Mouse (Mus musculus): ENCODE data around the gene Gm17455. TPM values are rescaled to one million over a fixed set of nuclear protein-coding genes. Genes with fewer than 3 reads are reported as not detected.

Gene Gm17455
- polyA plus RNA-seq, 1 experiment from 2014 or later: 0.20 TPM

- 45% methylated on average over 4 of the region's 4 CpGs for WGBS
- no peak overlapping the region for H3K9ac ChIP-seq
- no peaks in the 10 kb centered on the region for H3K9me3 ChIP-seq (replicated peaks)
- H3K4me3 ChIP-seq: no peak overlapping the region
- H3K4me2 ChIP-seq: no peak overlapping the region
- no peak for ATAC-seq (ENCODE audit: insufficient number of reproducible peaks, low FRiP score)
- H3K36me3 ChIP-seq: no peaks in the 10 kb centered on the region
- H3K27me3 ChIP-seq (replicated peaks): no peaks in the 10 kb centered on the region
- H3K27ac ChIP-seq (ENCODE audit: poor library complexity, severe bottlenecking): no peak overlapping the region
- peaks cover 12% of the 10 kb centered on the region; the same call in 1 of the 2 replicates for H3K4me1 ChIP-seq (replicated peaks)
Measured at GRCm38 (mm10) chr10:60358776-60359175, 40.8 kb upstream of the Gm17455 start.

GRCm38 (mm10) chr10:60361615-60362309, 37.8 kb upstream of the Gm17455 start:
- ATAC-seq (ENCODE audit: insufficient number of reproducible peaks, low FRiP score): no peak
- peaks cover 17% of the 10 kb centered on the region for H3K4me1 ChIP-seq (replicated peaks)
- H3K9me3 ChIP-seq (replicated peaks): no peaks in the 10 kb centered on the region
- no peak overlapping the region for H3K4me3 ChIP-seq
- H3K27me3 ChIP-seq (replicated peaks): no peaks in the 10 kb centered on the region
- H3K9ac ChIP-seq: no peak overlapping the region
- no peaks in the 10 kb centered on the region for H3K36me3 ChIP-seq
- no peak overlapping the region for H3K27ac ChIP-seq (ENCODE audit: poor library complexity, severe bottlenecking)
- no peak overlapping the region for H3K4me2 ChIP-seq
- WGBS: 62% methylated on average over 12 of the region's 12 CpGs

- Histone ChIP-seq H3K4me1 (replicated peaks) (peaks cover 17% of the 10 kb centered on the region), H3K27ac (ENCODE audit: poor library complexity, severe bottlenecking) (no peak overlapping the region), H3K4me2 (no peak overlapping the region), H3K27me3 (replicated peaks) (no peaks in the 10 kb centered on the region), H3K9me3 (replicated peaks) (no peaks in the 10 kb centered on the region), H3K9ac (no peak overlapping the region), H3K4me3 (no peak overlapping the region), H3K36me3 (no peaks in the 10 kb centered on the region)
- WGBS: 66% methylated on average over 2 of the region's 2 CpGs
- no peak for ATAC-seq (ENCODE audit: insufficient number of reproducible peaks, low FRiP score)
Measured at GRCm38 (mm10) chr10:60362310-60362628, 37.3 kb upstream of the Gm17455 start.

- no peaks in the 10 kb centered on the region for H3K36me3 ChIP-seq
- H3K27ac ChIP-seq (ENCODE audit: poor library complexity, severe bottlenecking): no peak overlapping the region
- H3K9me3 ChIP-seq (replicated peaks): no peaks in the 10 kb centered on the region
- H3K4me1 ChIP-seq (replicated peaks): peaks cover 17% of the 10 kb centered on the region
- 66% methylated on average over 6 of the region's 6 CpGs for WGBS
- H3K9ac ChIP-seq: no peak overlapping the region
- no peak overlapping the region for H3K4me3 ChIP-seq
- ATAC-seq (ENCODE audit: insufficient number of reproducible peaks, low FRiP score): no peak
- no peak overlapping the region for H3K4me2 ChIP-seq
- no peaks in the 10 kb centered on the region for H3K27me3 ChIP-seq (replicated peaks)
Measured at GRCm38 (mm10) chr10:60363426-60363825, 36.1 kb upstream of the Gm17455 start.

- Histone ChIP-seq H3K9me3 (replicated peaks) (no peaks in the 10 kb centered on the region), H3K9ac (no peak overlapping the region), H3K4me1 (replicated peaks) (peaks cover 14% of the 10 kb centered on the region), H3K36me3 (no peaks in the 10 kb centered on the region), H3K27ac (ENCODE audit: poor library complexity, severe bottlenecking) (no peak overlapping the region), H3K27me3 (replicated peaks) (no peaks in the 10 kb centered on the region), H3K4me3 (no peak overlapping the region), H3K4me2 (no peak overlapping the region)
- ATAC-seq (ENCODE audit: insufficient number of reproducible peaks, low FRiP score): no peak
- WGBS: 75% methylated on average over 2 of the region's 2 CpGs
Measured at GRCm38 (mm10) chr10:60367145-60367544, 32.4 kb upstream of the Gm17455 start.

- ATAC-seq (ENCODE audit: insufficient number of reproducible peaks, low FRiP score): no peak
- Histone ChIP-seq H3K9me3 (replicated peaks) (no peaks in the 10 kb centered on the region), H3K27ac (ENCODE audit: poor library complexity, severe bottlenecking) (no peak overlapping the region), H3K9ac (no peak overlapping the region), H3K4me2 (no peak overlapping the region), H3K4me3 (no peak overlapping the region), H3K4me1 (replicated peaks) (peaks cover 14% of the 10 kb centered on the region), H3K27me3 (replicated peaks) (no peaks in the 10 kb centered on the region), H3K36me3 (no peaks in the 10 kb centered on the region)
- WGBS: 60% methylated on average over 4 of the region's 4 CpGs
Measured at GRCm38 (mm10) chr10:60367904-60368303, 31.6 kb upstream of the Gm17455 start.

- Histone ChIP-seq H3K4me1 (replicated peaks) (peaks cover 24% of the 10 kb centered on the region), H3K27ac (ENCODE audit: poor library complexity, severe bottlenecking) (no peak overlapping the region), H3K9ac (no peak overlapping the region), H3K36me3 (no peaks in the 10 kb centered on the region), H3K9me3 (replicated peaks) (no peaks in the 10 kb centered on the region), H3K4me3 (no peak overlapping the region), H3K27me3 (replicated peaks) (no peaks in the 10 kb centered on the region), H3K4me2 (no peak overlapping the region)
- 79% methylated on average over 6 of the region's 6 CpGs for WGBS
- no peak for ATAC-seq (ENCODE audit: insufficient number of reproducible peaks, low FRiP score)
Measured at GRCm38 (mm10) chr10:60369405-60369804, 30.1 kb upstream of the Gm17455 start.

GRCm38 (mm10) chr10:60370098-60370497, 29.4 kb upstream of the Gm17455 start:
- peaks cover 17% of the 10 kb centered on the region for H3K4me1 ChIP-seq (replicated peaks)
- 81% methylated on average over 2 of the region's 2 CpGs for WGBS
- H3K9ac ChIP-seq: no peak overlapping the region
- no peaks in the 10 kb centered on the region for H3K9me3 ChIP-seq (replicated peaks)
- H3K27me3 ChIP-seq (replicated peaks): no peaks in the 10 kb centered on the region
- no peak overlapping the region for H3K4me2 ChIP-seq
- H3K4me3 ChIP-seq: no peak overlapping the region
- H3K27ac ChIP-seq (ENCODE audit: poor library complexity, severe bottlenecking): no peak overlapping the region
- H3K36me3 ChIP-seq: no peaks in the 10 kb centered on the region
- ATAC-seq (ENCODE audit: insufficient number of reproducible peaks, low FRiP score): no peak

GRCm38 (mm10) chr10:60370601-60371061, 28.9 kb upstream of the Gm17455 start:
- no peaks in the 10 kb centered on the region for H3K27me3 ChIP-seq (replicated peaks)
- peaks cover 13% of the 10 kb centered on the region for H3K4me1 ChIP-seq (replicated peaks)
- ATAC-seq (ENCODE audit: insufficient number of reproducible peaks, low FRiP score): no peak
- no peak overlapping the region for H3K9ac ChIP-seq
- H3K36me3 ChIP-seq: no peaks in the 10 kb centered on the region
- 59% methylated on average over 5 of the region's 5 CpGs for WGBS
- H3K9me3 ChIP-seq (replicated peaks): no peaks in the 10 kb centered on the region
- H3K4me2 ChIP-seq: no peak overlapping the region
- no peak overlapping the region for H3K4me3 ChIP-seq
- H3K27ac ChIP-seq (ENCODE audit: poor library complexity, severe bottlenecking): no peak overlapping the region

- 73% methylated on average over 5 of the region's 5 CpGs for WGBS
- no peak overlapping the region for H3K4me3 ChIP-seq
- no peaks in the 10 kb centered on the region for H3K36me3 ChIP-seq
- ATAC-seq (ENCODE audit: insufficient number of reproducible peaks, low FRiP score): no peak
- H3K9me3 ChIP-seq (replicated peaks): no peaks in the 10 kb centered on the region
- H3K4me2 ChIP-seq: no peak overlapping the region
- peaks cover 13% of the 10 kb centered on the region for H3K4me1 ChIP-seq (replicated peaks)
- H3K9ac ChIP-seq: no peak overlapping the region
- H3K27me3 ChIP-seq (replicated peaks): no peaks in the 10 kb centered on the region
- no peak overlapping the region for H3K27ac ChIP-seq (ENCODE audit: poor library complexity, severe bottlenecking)
Measured at GRCm38 (mm10) chr10:60371596-60372386, 27.7 kb upstream of the Gm17455 start.

- H3K4me1 ChIP-seq (replicated peaks): peaks cover 13% of the 10 kb centered on the region
- ATAC-seq (ENCODE audit: insufficient number of reproducible peaks, low FRiP score): no peak; the same call in 1 of the 2 replicates
- H3K36me3 ChIP-seq: no peaks in the 10 kb centered on the region
Measured at GRCm38 (mm10) chr10:60373543-60373936, 26.0 kb upstream of the Gm17455 start.

More at GRCm38 (mm10) chr10:60373543-60373936, 26.0 kb upstream of the Gm17455 start:
- H3K9me3 ChIP-seq (replicated peaks): no peaks in the 10 kb centered on the region
- no peak overlapping the region for H3K9ac ChIP-seq
- 37% methylated on average over 6 of the region's 6 CpGs for WGBS
- peak overlapping the region; percentile 37 for H3K27ac ChIP-seq (ENCODE audit: poor library complexity, severe bottlenecking)
- no peak overlapping the region for H3K4me3 ChIP-seq
- no peak overlapping the region for H3K4me2 ChIP-seq
- no peaks in the 10 kb centered on the region for H3K27me3 ChIP-seq (replicated peaks)
